Mouse (Mus musculus): ENCODE measurements around the gene Parp8. TPM values are rescaled to one million over a fixed set of nuclear protein-coding genes. Genes with fewer than 3 reads are reported as not detected.

Parp8 gene
- polyA plus RNA-seq, 1 experiment from 2014 or later, result 50.6 TPM

DNA sequence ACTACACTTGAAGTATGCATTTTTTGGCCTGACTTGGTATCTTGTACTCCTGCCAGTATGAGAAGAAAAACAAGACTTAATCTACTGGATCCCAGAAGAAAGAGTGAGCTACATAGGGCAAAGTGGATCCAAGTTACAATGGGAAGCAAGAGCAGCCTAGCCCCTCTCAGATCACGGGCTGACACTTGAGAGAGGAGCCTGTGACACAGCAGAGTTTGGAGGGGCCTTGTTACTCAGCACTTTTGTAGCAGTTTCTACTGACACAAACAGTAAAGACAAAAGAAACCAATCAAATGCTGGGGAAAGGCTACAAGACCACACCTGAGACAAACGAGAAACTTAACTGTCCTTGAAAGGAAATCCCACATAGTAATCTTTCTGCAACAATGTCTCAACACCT is 9.8 kb upstream of the Parp8 start:
- H3K4me3 ChIP-seq (ENCODE audit: low read depth, low read length), result no peak overlapping the region
- H3K9ac ChIP-seq (replicated peaks; ENCODE audit: low read depth, low read length), result no peak overlapping the region
- no peaks in the 10 kb centered on the region for H3K9me3 ChIP-seq (ENCODE audit: control insufficient read depth, low read length)
- 68% methylated on average over 2 of the region's 2 CpGs for WGBS
- H3K27ac ChIP-seq (ENCODE audit: low read depth, low read length), result no peak overlapping the region
- no peaks in the 10 kb centered on the region for H3K4me1 ChIP-seq (ENCODE audit: control insufficient read depth, insufficient read depth, low read length)
- no peak overlapping the region for H3K4me2 ChIP-seq (ENCODE audit: low read depth, low read length)
- H3K27me3 ChIP-seq (ENCODE audit: control insufficient read depth, insufficient read depth, low read length), result no peaks in the 10 kb centered on the region
- no peaks in the 10 kb centered on the region for H3K36me3 ChIP-seq (ENCODE audit: control insufficient read depth, insufficient read depth, low read length)
- no peak for ATAC-seq (ENCODE audit: low read depth)

DNA sequence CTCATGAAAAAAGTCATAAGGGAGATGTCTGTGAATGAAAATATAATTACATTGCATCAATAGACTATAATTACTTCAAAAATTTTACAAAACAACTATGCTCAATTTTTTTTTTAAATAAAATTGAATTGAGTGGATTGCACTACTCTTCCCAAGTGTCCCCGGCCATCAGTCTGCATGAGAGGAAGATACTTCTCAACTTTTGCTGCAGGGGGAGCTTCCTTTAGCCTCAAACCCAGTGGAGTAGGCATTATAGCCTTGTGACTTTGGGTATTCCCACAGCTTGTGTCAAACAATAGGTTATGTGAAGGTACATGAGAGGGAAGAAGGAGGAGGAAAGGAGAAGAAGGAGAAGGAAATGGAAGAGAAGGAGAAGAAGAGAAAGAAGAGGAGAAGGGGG is 9.3 kb upstream of the Parp8 start:
- WGBS, result 90% methylated on average over 1 of the region's 1 CpGs
- Histone ChIP-seq H3K4me1 (ENCODE audit: control insufficient read depth, insufficient read depth, low read length) (no peaks in the 10 kb centered on the region), H3K27me3 (ENCODE audit: control insufficient read depth, insufficient read depth, low read length) (no peaks in the 10 kb centered on the region), H3K9ac (replicated peaks; ENCODE audit: low read depth, low read length) (no peak overlapping the region), H3K4me2 (ENCODE audit: low read depth, low read length) (no peak overlapping the region), H3K27ac (ENCODE audit: low read depth, low read length) (no peak overlapping the region), H3K9me3 (ENCODE audit: control insufficient read depth, low read length) (no peaks in the 10 kb centered on the region), H3K36me3 (ENCODE audit: control insufficient read depth, insufficient read depth, low read length) (no peaks in the 10 kb centered on the region), H3K4me3 (ENCODE audit: low read depth, low read length) (no peak overlapping the region)
- ATAC-seq (ENCODE audit: low read depth), result no peak

DNA sequence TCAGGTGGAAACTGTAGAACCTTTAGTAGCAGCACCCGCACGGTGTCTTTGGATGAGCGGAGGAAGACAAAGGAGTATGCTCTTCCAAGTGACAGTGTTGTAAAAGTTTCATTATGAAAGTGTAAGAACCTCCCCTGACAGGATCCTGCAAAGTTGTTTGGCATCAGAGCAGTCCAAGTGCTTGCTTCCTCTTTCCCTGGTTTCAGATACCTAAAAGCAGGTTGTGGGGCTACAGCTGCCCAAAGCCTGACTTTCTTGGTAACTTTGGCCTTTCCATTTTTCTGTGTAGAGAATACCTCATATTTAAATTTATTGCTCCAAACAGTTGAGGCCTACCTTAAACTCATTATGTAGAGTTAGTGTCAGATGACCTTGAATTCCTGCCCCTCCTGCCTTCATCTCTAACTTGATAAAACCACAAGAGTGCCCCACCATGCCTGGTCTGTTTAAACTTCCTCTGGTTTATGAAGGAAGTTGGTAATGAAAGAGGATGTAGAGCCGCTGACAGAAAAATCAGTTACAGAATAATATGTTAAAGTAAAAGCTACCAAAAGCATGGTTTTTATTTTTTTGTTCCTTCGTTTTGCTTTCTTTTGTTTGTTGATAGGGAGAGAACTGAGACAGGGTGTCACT is 8.5 kb upstream of the Parp8 start:
- Histone ChIP-seq H3K4me1 (ENCODE audit: control insufficient read depth, insufficient read depth, low read length) (no peaks in the 10 kb centered on the region), H3K27me3 (ENCODE audit: control insufficient read depth, insufficient read depth, low read length) (no peaks in the 10 kb centered on the region), H3K9me3 (ENCODE audit: control insufficient read depth, low read length) (no peaks in the 10 kb centered on the region), H3K27ac (ENCODE audit: low read depth, low read length) (no peak overlapping the region), H3K4me3 (ENCODE audit: low read depth, low read length) (no peak overlapping the region), H3K36me3 (ENCODE audit: control insufficient read depth, insufficient read depth, low read length) (no peaks in the 10 kb centered on the region), H3K4me2 (ENCODE audit: low read depth, low read length) (no peak overlapping the region), H3K9ac (replicated peaks; ENCODE audit: low read depth, low read length) (no peak overlapping the region)
- no peak for ATAC-seq (ENCODE audit: low read depth)
- 89% methylated on average over 5 of the region's 5 CpGs for WGBS

DNA sequence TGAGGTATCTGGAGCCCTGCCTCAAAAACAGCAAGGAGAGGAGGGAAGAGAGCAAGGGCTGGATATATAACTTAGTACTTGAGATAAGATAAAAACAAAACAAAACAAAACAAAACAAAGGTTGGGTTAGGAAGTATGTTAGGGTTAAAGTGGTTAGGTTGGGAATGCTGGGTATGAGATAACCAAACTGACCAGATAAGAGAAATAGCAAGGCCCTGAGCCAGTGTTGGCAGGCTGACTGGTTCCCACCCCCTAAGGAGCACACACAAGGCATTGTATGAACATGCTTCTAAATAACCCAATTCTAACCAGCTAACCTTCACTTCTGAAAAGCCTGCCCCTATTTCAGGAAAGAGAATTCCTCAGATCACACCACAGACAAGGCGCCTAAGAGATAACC is 7.1 kb upstream of the Parp8 start:
- Histone ChIP-seq H3K4me2 (ENCODE audit: low read depth, low read length) (no peak overlapping the region), H3K27ac (ENCODE audit: low read depth, low read length) (no peak overlapping the region), H3K4me1 (ENCODE audit: control insufficient read depth, insufficient read depth, low read length) (no peaks in the 10 kb centered on the region), H3K27me3 (ENCODE audit: control insufficient read depth, insufficient read depth, low read length) (no peaks in the 10 kb centered on the region), H3K9me3 (ENCODE audit: control insufficient read depth, low read length) (no peaks in the 10 kb centered on the region), H3K4me3 (ENCODE audit: low read depth, low read length) (no peak overlapping the region), H3K9ac (replicated peaks; ENCODE audit: low read depth, low read length) (no peak overlapping the region), H3K36me3 (ENCODE audit: control insufficient read depth, insufficient read depth, low read length) (no peaks in the 10 kb centered on the region)
- no peak for ATAC-seq (ENCODE audit: low read depth)
- 100% methylated on average over 1 of the region's 1 CpGs for WGBS

DNA sequence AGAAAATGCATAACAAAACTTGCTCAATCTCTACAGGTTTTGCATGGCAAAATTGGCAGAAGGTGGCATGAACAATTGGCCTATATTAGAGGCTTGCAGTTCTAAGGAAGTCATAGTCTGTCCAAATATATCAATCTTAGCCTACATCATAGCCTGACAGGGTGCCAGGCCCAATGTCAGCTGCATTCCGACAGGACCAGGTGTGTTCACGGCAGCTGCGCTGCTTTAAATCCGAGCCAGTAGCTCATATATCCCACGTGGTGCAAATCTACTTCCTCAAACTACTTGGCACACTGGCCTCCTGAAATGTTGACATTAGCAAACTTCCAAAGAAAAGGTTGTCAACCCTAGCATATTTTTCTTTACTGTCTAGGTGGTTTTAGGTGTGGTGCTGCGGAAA is 6.2 kb upstream of the Parp8 start:
- Histone ChIP-seq H3K4me2 (ENCODE audit: low read depth, low read length) (no peak overlapping the region), H3K4me1 (ENCODE audit: control insufficient read depth, insufficient read depth, low read length) (no peaks in the 10 kb centered on the region), H3K9ac (replicated peaks; ENCODE audit: low read depth, low read length) (no peak overlapping the region), H3K9me3 (ENCODE audit: control insufficient read depth, low read length) (no peaks in the 10 kb centered on the region), H3K27ac (ENCODE audit: low read depth, low read length) (no peak overlapping the region), H3K36me3 (ENCODE audit: control insufficient read depth, insufficient read depth, low read length) (no peaks in the 10 kb centered on the region), H3K4me3 (ENCODE audit: low read depth, low read length) (no peak overlapping the region), H3K27me3 (ENCODE audit: control insufficient read depth, insufficient read depth, low read length) (no peaks in the 10 kb centered on the region)
- WGBS, result 89% methylated on average over 6 of the region's 6 CpGs
- ATAC-seq (ENCODE audit: low read depth), result no peak

DNA sequence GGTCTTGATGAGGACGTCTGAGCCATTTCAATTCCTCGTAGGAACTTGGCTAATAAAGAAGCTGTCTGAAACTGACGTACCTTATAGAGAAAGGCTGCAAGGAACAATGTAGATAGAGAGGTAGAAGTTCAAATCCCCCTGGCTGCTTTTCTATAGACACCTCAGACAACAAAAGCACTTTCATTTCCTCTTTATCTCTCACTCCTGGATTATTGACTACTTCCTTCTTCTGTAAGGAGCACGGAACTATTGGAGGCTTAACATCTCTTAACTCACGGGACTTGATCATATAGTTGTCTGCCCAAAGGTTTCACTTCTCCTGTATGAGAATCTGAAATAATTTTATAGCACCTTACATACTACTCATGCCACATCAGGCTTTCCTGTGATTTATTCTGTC is 2.9 kb upstream of the Parp8 start:
- no peaks in the 10 kb centered on the region for H3K9me3 ChIP-seq (ENCODE audit: control insufficient read depth, low read length)
- no peak overlapping the region for H3K4me2 ChIP-seq (ENCODE audit: low read depth, low read length)
- H3K27ac ChIP-seq (ENCODE audit: low read depth, low read length), result no peak overlapping the region
- WGBS, result 77% methylated on average over 5 of the region's 5 CpGs
- no peak overlapping the region for H3K9ac ChIP-seq (replicated peaks; ENCODE audit: low read depth, low read length)
- no peak for ATAC-seq (ENCODE audit: low read depth)
- H3K36me3 ChIP-seq (ENCODE audit: control insufficient read depth, insufficient read depth, low read length), result no peaks in the 10 kb centered on the region
- no peaks in the 10 kb centered on the region; the same call in 1 of the 2 replicates for H3K4me1 ChIP-seq (ENCODE audit: control insufficient read depth, insufficient read depth, low read length)
- H3K27me3 ChIP-seq (ENCODE audit: control insufficient read depth, insufficient read depth, low read length), result peaks cover 4% of the 10 kb centered on the region; the same call in 1 of the 2 replicates
- no peak overlapping the region for H3K4me3 ChIP-seq (ENCODE audit: low read depth, low read length)

DNA sequence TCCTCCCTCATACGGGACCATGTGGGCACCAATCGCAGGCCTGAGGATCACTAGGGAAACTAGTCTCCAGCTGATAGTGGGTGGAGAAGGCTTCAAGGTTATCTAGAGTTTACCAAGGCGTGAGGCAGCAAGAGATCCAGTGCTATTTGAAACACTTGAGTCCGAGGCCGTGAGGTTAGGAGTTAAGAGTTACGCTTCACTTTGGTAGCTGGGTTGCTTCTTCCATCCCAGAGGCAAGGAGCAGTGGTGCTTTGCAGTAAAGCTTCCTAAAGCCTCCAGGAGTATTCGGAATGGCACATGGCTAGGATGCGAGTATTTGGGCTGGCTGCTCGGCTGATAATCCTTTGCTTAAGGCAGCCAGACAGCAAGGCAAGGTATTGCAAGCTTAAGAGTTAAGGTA is 2.0 kb upstream of the Parp8 start:
- 83% methylated on average over 9 of the region's 9 CpGs for WGBS
- peaks cover 4% of the 10 kb centered on the region; the same call in 1 of the 2 replicates for H3K27me3 ChIP-seq (ENCODE audit: control insufficient read depth, insufficient read depth, low read length)
- no peaks in the 10 kb centered on the region for H3K36me3 ChIP-seq (ENCODE audit: control insufficient read depth, insufficient read depth, low read length)
- ATAC-seq (ENCODE audit: low read depth), result no peak
- no peak overlapping the region for H3K4me3 ChIP-seq (ENCODE audit: low read depth, low read length)
- no peak overlapping the region for H3K27ac ChIP-seq (ENCODE audit: low read depth, low read length)
- H3K4me1 ChIP-seq (ENCODE audit: control insufficient read depth, insufficient read depth, low read length), result peaks cover 5% of the 10 kb centered on the region
- H3K4me2 ChIP-seq (ENCODE audit: low read depth, low read length), result no peak overlapping the region
- H3K9me3 ChIP-seq (ENCODE audit: control insufficient read depth, low read length), result no peaks in the 10 kb centered on the region
- no peak overlapping the region for H3K9ac ChIP-seq (replicated peaks; ENCODE audit: low read depth, low read length)

DNA sequence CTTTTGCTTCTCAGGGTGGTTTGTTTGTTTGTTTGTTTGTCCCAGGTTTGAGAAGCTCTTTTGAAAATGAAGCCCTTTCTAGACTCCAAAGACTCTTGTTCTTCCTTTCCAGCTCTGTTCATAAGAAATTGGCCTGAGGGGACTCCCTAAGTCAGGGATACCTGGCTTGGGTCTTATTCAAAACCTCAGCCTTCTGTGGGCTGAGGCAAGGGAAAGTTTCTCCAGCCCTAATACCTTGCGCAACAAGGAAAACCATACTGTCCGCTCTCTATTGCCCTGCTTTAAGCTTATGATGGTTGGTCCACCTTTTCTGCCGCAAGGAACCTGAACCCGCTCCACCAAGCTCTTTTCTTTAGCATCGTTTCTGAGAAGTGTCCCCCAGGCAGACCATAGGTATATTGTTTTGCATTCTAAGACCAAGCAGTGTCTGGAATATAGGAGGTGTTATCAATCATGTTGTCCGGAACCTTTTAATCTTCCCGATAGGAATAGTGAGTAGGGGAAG is 991 bp upstream of the Parp8 start:
- H3K9me3 ChIP-seq (ENCODE audit: control insufficient read depth, low read length), result no peaks in the 10 kb centered on the region
- peak overlapping the region; percentile 95 for H3K4me3 ChIP-seq (ENCODE audit: low read depth, low read length)
- peak overlapping the region; percentile 46 for H3K4me2 ChIP-seq (ENCODE audit: low read depth, low read length)
- no peak for ATAC-seq (ENCODE audit: low read depth)
- no peaks in the 10 kb centered on the region for H3K36me3 ChIP-seq (ENCODE audit: control insufficient read depth, insufficient read depth, low read length)
- H3K4me1 ChIP-seq (ENCODE audit: control insufficient read depth, insufficient read depth, low read length), result peaks cover 11% of the 10 kb centered on the region
- peaks cover 4% of the 10 kb centered on the region; the same call in 1 of the 2 replicates for H3K27me3 ChIP-seq (ENCODE audit: control insufficient read depth, insufficient read depth, low read length)
- 0 out of 2 replicates have a peak overlapping the region, but pooled peaks have one; percentile 92 for H3K27ac ChIP-seq (ENCODE audit: low read depth, low read length)
- WGBS, result 61% methylated on average over 7 of the region's 7 CpGs
- H3K9ac ChIP-seq (replicated peaks; ENCODE audit: low read depth, low read length), result no peak overlapping the region

DNA sequence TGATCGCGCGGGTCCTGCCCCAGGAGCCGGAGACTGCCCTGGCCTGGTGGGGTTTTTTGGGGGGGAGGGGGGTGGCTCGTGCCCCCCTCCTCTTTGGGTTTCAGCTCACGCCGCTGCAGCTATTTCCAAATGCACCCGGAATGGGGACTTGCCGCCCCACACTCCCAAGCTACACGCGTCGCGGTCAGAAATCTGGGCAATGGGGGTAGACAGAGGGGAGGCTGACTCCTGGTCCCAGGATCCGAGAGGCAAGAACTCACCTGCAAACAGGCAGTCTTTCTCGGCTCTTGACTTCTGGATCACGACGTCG is 466 bp downstream of the Parp8 start:
- Histone ChIP-seq H3K36me3 (ENCODE audit: control insufficient read depth, insufficient read depth, low read length) (no peaks in the 10 kb centered on the region), H3K27me3 (ENCODE audit: control insufficient read depth, insufficient read depth, low read length) (peaks cover 4% of the 10 kb centered on the region; the same call in 1 of the 2 replicates), H3K9me3 (ENCODE audit: control insufficient read depth, low read length) (no peaks in the 10 kb centered on the region), H3K4me1 (ENCODE audit: control insufficient read depth, insufficient read depth, low read length) (peaks cover 16% of the 10 kb centered on the region), H3K4me2 (ENCODE audit: low read depth, low read length) (peak overlapping the region; percentile 46), H3K27ac (ENCODE audit: low read depth, low read length) (peak overlapping the region; percentile 92), H3K4me3 (ENCODE audit: low read depth, low read length) (peak overlapping the region; percentile 95), H3K9ac (replicated peaks; ENCODE audit: low read depth, low read length) (peak overlapping the region; percentile 94)
- under 1% methylated on average over 18 of the region's 18 CpGs for WGBS
- peak; percentile 55 for ATAC-seq (ENCODE audit: low read depth)
